ENCODE assay signal across 8 mouse cellular contexts in the genomic region with DNA sequence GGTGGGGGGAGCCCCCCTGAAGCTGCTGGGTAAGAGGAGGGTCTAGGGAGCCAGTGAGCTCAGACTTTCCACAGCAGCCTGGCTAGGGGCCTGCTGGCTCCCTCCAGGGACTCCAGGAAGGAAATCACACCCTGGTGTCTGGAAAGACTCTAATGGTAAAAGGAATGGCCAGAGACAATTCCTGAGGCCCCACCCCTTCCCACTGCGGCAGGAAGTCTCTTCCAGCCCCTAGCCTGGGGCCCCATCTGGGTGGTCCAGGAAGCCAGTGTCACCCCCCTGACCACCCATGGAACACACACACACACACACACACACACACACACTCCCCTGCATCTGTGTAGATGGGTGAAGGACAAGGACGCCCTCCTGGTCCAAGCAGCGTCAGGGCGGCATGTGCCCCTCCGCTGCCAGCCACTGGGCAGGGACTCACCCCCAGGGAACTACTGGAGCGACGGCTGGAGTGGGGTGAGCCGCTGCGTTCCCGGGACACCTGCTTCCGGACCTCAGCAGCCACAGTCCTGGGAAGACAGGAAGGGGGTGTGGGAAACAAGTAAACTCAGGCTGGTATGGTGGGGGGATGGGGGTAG. TPM values are rescaled to one million over a fixed set of nuclear protein-coding genes. Genes with fewer than 3 reads are reported as not detected.
DNase-seq lines count a peak whose midpoint lies in the region; ATAC-seq and TF ChIP-seq lines count a peak whose summit lies in the region.

No protein-coding gene starts in this region.

- WGBS in spleen, adult 2 months, result 76% methylated on average over 11 of the region's 11 CpGs
- WGBS in lung, embryonic 15.5 days, result 10% methylated on average over 11 of the region's 11 CpGs

- H3K4me2 ChIP-seq in lung, embryonic 15.5 days, result peak overlapping the region; percentile 51

- no peak for TF ChIP-seq POLR2A in spleen, adult 2 months (IDR thresholded peaks at IDR 0.05; ENCODE audit: low read depth, low read length)

- no peak for TF ChIP-seq CTCF in spleen, adult 2 months (IDR thresholded peaks at IDR 0.05; ENCODE audit: extremely low read depth, insufficient read depth, insufficient read length, insufficient replicate concordance)

- H3K27ac ChIP-seq in spleen, adult 2 months (ENCODE audit: insufficient read depth, low read length), result peak overlapping the region; percentile 52
- H3K27ac ChIP-seq in lung, embryonic 15.5 days, result peak overlapping the region; percentile 97

- no peak overlapping the region for H3K4me3 ChIP-seq in spleen, adult 2 months (ENCODE audit: extremely low read depth, insufficient read depth, insufficient read length)
- H3K4me3 ChIP-seq in lung, embryonic 15.5 days, result peak overlapping the region; percentile 30

- H3K4me1 ChIP-seq in spleen, adult 2 months (ENCODE audit: control insufficient read depth, insufficient read depth, insufficient read length), result no peaks in the 10 kb centered on the region; the same call in 1 of the 2 replicates
- H3K4me1 ChIP-seq in lung, embryonic 15.5 days, result peaks cover 93% of the 10 kb centered on the region

- no peak for DNase-seq in spleen, adult 2 months (ENCODE audit: low read depth in 1 of 2, low spot score in 2 of 2)
- DNase-seq in spleen, adult 18-20 months, result no peak
- peak; percentile 91 to 94 for DNase-seq in heart, adult 9 months (ENCODE audit: low spot score in 2 of 2)
- DNase-seq in kidney, adult 8-10 months, result peak; percentile 65 to 72
- DNase-seq in yolk sac, embryonic 10.5 days (ENCODE audit: low spot score), result peak; percentile 60
- DNase-seq in T-cell, adult 2 months (ENCODE audit: low spot score), result no peak
- no peak for DNase-seq in ovary, adult 18-20 months (ENCODE audit: low spot score)

- no peaks in the 10 kb centered on the region for H3K27me3 ChIP-seq in spleen, adult 2 months (ENCODE audit: control insufficient read depth, insufficient read depth, low read length)
- H3K27me3 ChIP-seq in lung, embryonic 15.5 days, result no peaks in the 10 kb centered on the region

- H3K36me3 ChIP-seq in spleen, adult 2 months (ENCODE audit: control insufficient read depth, insufficient read depth, low read length), result no peaks in the 10 kb centered on the region
- peaks cover 27% of the 10 kb centered on the region for H3K36me3 ChIP-seq in lung, embryonic 15.5 days

- peak; percentile 84 for ATAC-seq in lung, embryonic 15.5 days (ENCODE audit: borderline replicate concordance, extremely low read depth, low FRiP score, low TSS enrichment)

- peak overlapping the region; percentile 18; the same call in 1 of the 2 replicates for H3K9ac ChIP-seq in lung, embryonic 15.5 days

- no peaks in the 10 kb centered on the region for H3K9me3 ChIP-seq in lung, embryonic 15.5 days

RNA-seq across cellular contexts. Expression of gene Dock6, which starts 5.6 kb away (rescaled TPM):
- polyA plus RNA-seq in spleen, adult 2 months (2012; rRNA removed), result 43.3 and 47.6 TPM in 2 replicates
- polyA plus RNA-seq in lung, embryonic 15.5 days (2015; fragmentation: Nextera tagmentation; extraction: Ambion mirVana), result 62.0 and 68.0 TPM in 2 replicates

RNA-seq across cellular contexts. Expression of gene Angptl8, which starts 11.5 kb away (rescaled TPM):
- polyA plus RNA-seq in spleen, adult 2 months (2012; rRNA removed), result 0.60 and 1.3 TPM in 2 replicates
- polyA plus RNA-seq in lung, embryonic 15.5 days (2015; fragmentation: Nextera tagmentation; extraction: Ambion mirVana), result 2.1 and 2.3 TPM in 2 replicates

RNA-seq across cellular contexts. Expression of gene Kank2, which starts 48.3 kb away (rescaled TPM):
- polyA plus RNA-seq in spleen, adult 2 months (2012; rRNA removed), result 15.4 and 19.8 TPM in 2 replicates
- polyA plus RNA-seq in lung, embryonic 15.5 days (2015; fragmentation: Nextera tagmentation; extraction: Ambion mirVana), result 27.7 and 30.0 TPM in 2 replicates

Comparison
In these comparisons a context has a peak if more than half of its experiments do, and no peak if none do; other contexts are left out.
1. DNase-seq: peak in heart, adult 9 months (2 of 2), kidney, adult 8-10 months (2 of 2) and yolk sac, embryonic 10.5 days (single experiment); none in spleen, adult 2 months (0 of 2), spleen, adult 18-20 months (0 of 2), T-cell, adult 2 months (single experiment) and ovary, adult 18-20 months (single experiment).